Mouse (Mus musculus) neural tube, embryonic 11.5 days (tissue): Measurements from ENCODE around the gene Dgkg. TPM values are rescaled to one million over a fixed set of nuclear protein-coding genes. Genes with fewer than 3 reads are reported as not detected.

Source experiments
- ATAC-seq: fragments of 200-750 bp; cut with Nextera tagmentation; 2 replicates; pipeline ENCODE4 v1.8.0; 2017; ENCODE audit warnings: moderate number of reproducible peaks, mild to moderate bottlenecking, moderate TSS enrichment, moderate library complexity; ENCODE audit not compliant: insufficient read depth, low FRiP score, low TSS enrichment
- DNase-seq: peaks from one replicate; pipeline ENCODE4 v3.0.0-alpha.2; 2015; ENCODE audit warnings: low spot score
- H3K27ac ChIP-seq: fragments of 300-500 bp; sonication (generic); 2 replicates; pipeline ENCODE4 v1.5.1; 2014; ENCODE audit warnings: low read depth, mild to moderate bottlenecking, low read length
- H3K27me3 ChIP-seq: fragments of 300-500 bp; sonication (generic); 2 replicates; pipeline ENCODE4 v1.6.1; 2014; ENCODE audit warnings: mild to moderate bottlenecking, low read length, mixed read lengths; ENCODE audit not compliant: control insufficient read depth, insufficient read depth
- H3K36me3 ChIP-seq: fragments of 300-500 bp; sonication (generic); 2 replicates; pipeline ENCODE4 v1.6.1; 2014; ENCODE audit warnings: mild to moderate bottlenecking, low read length, moderate library complexity, mixed read lengths; ENCODE audit not compliant: control insufficient read depth, insufficient read depth
- H3K4me1 ChIP-seq: fragments of 300-500 bp; sonication (generic); 2 replicates; pipeline ENCODE4 v1.6.1; 2014; ENCODE audit warnings: low read length, mixed read lengths; ENCODE audit not compliant: control insufficient read depth, insufficient read depth
- H3K4me2 ChIP-seq: fragments of 300-500 bp; sonication (generic); 2 replicates; pipeline ENCODE4 v1.6.1; 2014; ENCODE audit warnings: low read depth, mild to moderate bottlenecking, moderate library complexity
- H3K4me3 ChIP-seq: fragments of 300-500 bp; sonication (generic); 2 replicates; pipeline ENCODE4 v1.5.1; 2014; ENCODE audit warnings: low read depth, low read length
- H3K9ac ChIP-seq: fragments of 300-500 bp; sonication (generic); 2 replicates; pipeline ENCODE4 v1.6.1; 2014; ENCODE audit warnings: mild to moderate bottlenecking, low read length
- H3K9me3 ChIP-seq: fragments of 300-500 bp; sonication (generic); 2 replicates; pipeline ENCODE4 v1.6.1; 2016; ENCODE audit warnings: low read length; ENCODE audit not compliant: control insufficient read depth
- WGBS: fragments of 180-500 bp; shearing (Covaris S2); extraction: QIAGEN DNeasy Blood & Tissue Kit; methylation state at CpG from one replicate; pipeline ENCODE4 v1.1.7; 2014; 5-methylcytosine and 5-hydroxymethylcytosine counted together
- polyA plus RNA-seq: library from polyadenylated mRNA; unstranded; fragments of >200 nt; fragmentation: Nextera tagmentation; extraction: Ambion mirVana; gene quantifications from 2 replicates; pipeline ENCODE4 v1.2.1, GENCODE M21; 2014

Gene Dgkg
- polyA plus RNA-seq, 1 experiment from 2014 or later = 0.08 TPM

GRCm38 (mm10) chr16:22637311-22637710, 19.7 kb downstream of the Dgkg start:
- H3K4me2 ChIP-seq = no peak overlapping the region
- H3K27me3 ChIP-seq = no peaks in the 10 kb centered on the region
- H3K27ac ChIP-seq = no peak overlapping the region
- no peak overlapping the region for H3K4me3 ChIP-seq
- ATAC-seq (no peak), DNase-seq (no peak)
- no peaks in the 10 kb centered on the region for H3K4me1 ChIP-seq
- no peak overlapping the region for H3K9ac ChIP-seq
- WGBS = 54% methylated on average over 3 of the region's 3 CpGs
- H3K9me3 ChIP-seq = no peaks in the 10 kb centered on the region
- H3K36me3 ChIP-seq = no peaks in the 10 kb centered on the region

GRCm38 (mm10) chr16:22635706-22636105, 21.3 kb downstream of the Dgkg start:
- peaks cover under 1% of the 10 kb centered on the region for H3K4me1 ChIP-seq
- no peak overlapping the region for H3K4me2 ChIP-seq
- no peak overlapping the region for H3K4me3 ChIP-seq
- H3K9me3 ChIP-seq = no peaks in the 10 kb centered on the region
- H3K27me3 ChIP-seq = no peaks in the 10 kb centered on the region
- H3K9ac ChIP-seq = no peak overlapping the region
- DNase-seq (no peak), ATAC-seq (no peak)
- WGBS = 65% methylated on average over 8 of the region's 8 CpGs
- no peaks in the 10 kb centered on the region for H3K36me3 ChIP-seq
- no peak overlapping the region for H3K27ac ChIP-seq

- Histone ChIP-seq H3K36me3 (no peaks in the 10 kb centered on the region), H3K27me3 (no peaks in the 10 kb centered on the region), H3K4me1 (peaks cover 7% of the 10 kb centered on the region), H3K4me2 (no peak overlapping the region), H3K9ac (no peak overlapping the region), H3K4me3 (no peak overlapping the region), H3K27ac (no peak overlapping the region), H3K9me3 (no peaks in the 10 kb centered on the region)
- ATAC-seq (no peak), DNase-seq (no peak)
- 88% methylated on average over 4 of the region's 4 CpGs for WGBS
Observed at GRCm38 (mm10) chr16:22633063-22633462, 24.0 kb downstream of the Dgkg start.

- no peaks in the 10 kb centered on the region for H3K9me3 ChIP-seq
- no peak for DNase-seq
- no peaks in the 10 kb centered on the region for H3K27me3 ChIP-seq
- H3K9ac ChIP-seq = no peak overlapping the region
- no peak overlapping the region for H3K4me2 ChIP-seq
- peaks cover 7% of the 10 kb centered on the region for H3K4me1 ChIP-seq
- no peak overlapping the region for H3K4me3 ChIP-seq
- ATAC-seq = no peak
- no peaks in the 10 kb centered on the region for H3K36me3 ChIP-seq
- H3K27ac ChIP-seq = no peak overlapping the region
- 73% methylated on average over 4 of the region's 4 CpGs for WGBS
Observed at GRCm38 (mm10) chr16:22630351-22630750, 26.7 kb downstream of the Dgkg start.

GRCm38 (mm10) chr16:22629900-22630299, 27.1 kb downstream of the Dgkg start:
- 79% methylated on average over 4 of the region's 4 CpGs for WGBS
- no peak overlapping the region for H3K4me3 ChIP-seq
- no peak overlapping the region for H3K9ac ChIP-seq
- no peaks in the 10 kb centered on the region for H3K36me3 ChIP-seq
- H3K27me3 ChIP-seq = no peaks in the 10 kb centered on the region
- no peak overlapping the region for H3K4me2 ChIP-seq
- H3K9me3 ChIP-seq = no peaks in the 10 kb centered on the region
- DNase-seq (no peak), ATAC-seq (no peak)
- H3K27ac ChIP-seq = no peak overlapping the region
- peaks cover 7% of the 10 kb centered on the region for H3K4me1 ChIP-seq

- no peak overlapping the region for H3K27ac ChIP-seq
- H3K9ac ChIP-seq = no peak overlapping the region
- no peak for DNase-seq
- H3K4me2 ChIP-seq = no peak overlapping the region
- WGBS = 97% methylated on average over 5 of the region's 5 CpGs
- H3K4me3 ChIP-seq = no peak overlapping the region
- H3K36me3 ChIP-seq = no peaks in the 10 kb centered on the region
- ATAC-seq = no peak
- no peaks in the 10 kb centered on the region for H3K27me3 ChIP-seq
- H3K9me3 ChIP-seq = no peaks in the 10 kb centered on the region
- peaks cover 7% of the 10 kb centered on the region for H3K4me1 ChIP-seq
Observed at GRCm38 (mm10) chr16:22625987-22626386, 31.0 kb downstream of the Dgkg start.

- H3K36me3 ChIP-seq = no peaks in the 10 kb centered on the region
- no peak overlapping the region for H3K9ac ChIP-seq
- no peak overlapping the region for H3K4me3 ChIP-seq
- H3K27me3 ChIP-seq = no peaks in the 10 kb centered on the region
- peaks cover 3% of the 10 kb centered on the region for H3K4me1 ChIP-seq
- no peak overlapping the region for H3K27ac ChIP-seq
- no peak overlapping the region for H3K4me2 ChIP-seq
- 82% methylated on average over 5 of the region's 5 CpGs for WGBS
- no peaks in the 10 kb centered on the region for H3K9me3 ChIP-seq
- DNase-seq (no peak), ATAC-seq (no peak)
Observed at GRCm38 (mm10) chr16:22625412-22625811, 31.6 kb downstream of the Dgkg start.

- DNase-seq (no peak), ATAC-seq (no peak)
- 29% methylated on average over 9 of the region's 9 CpGs for WGBS
Observed at GRCm38 (mm10) chr16:22622286-22622685, 34.7 kb downstream of the Dgkg start.

GRCm38 (mm10) chr16:22621299-22621920, 35.6 kb downstream of the Dgkg start:
- Histone ChIP-seq H3K4me3 (no peak overlapping the region), H3K36me3 (no peaks in the 10 kb centered on the region), H3K27me3 (no peaks in the 10 kb centered on the region), H3K27ac (no peak overlapping the region), H3K4me2 (no peak overlapping the region), H3K9me3 (no peaks in the 10 kb centered on the region), H3K9ac (no peak overlapping the region), H3K4me1 (no peaks in the 10 kb centered on the region)
- DNase-seq (no peak), ATAC-seq (no peak)
- 82% methylated on average over 13 of the region's 13 CpGs for WGBS

More at GRCm38 (mm10) chr16:22622286-22622685, 34.7 kb downstream of the Dgkg start:
- no peaks in the 10 kb centered on the region for H3K36me3 ChIP-seq
- H3K27ac ChIP-seq = no peak overlapping the region
- H3K9ac ChIP-seq = no peak overlapping the region
- no peak overlapping the region for H3K4me3 ChIP-seq
- H3K4me1 ChIP-seq = no peaks in the 10 kb centered on the region
- no peak overlapping the region for H3K4me2 ChIP-seq
- H3K9me3 ChIP-seq = no peaks in the 10 kb centered on the region
- H3K27me3 ChIP-seq = no peaks in the 10 kb centered on the region
